Mouse (Mus musculus) heart, adult 2 months (tissue): ENCODE measurements at regions not wholly inside any gene's neighbourhood (a gene's known extent, or its start where the extent isn't known, plus 50 kb on each side); places are given as distances from the start of the nearest gene placed in this dataset.

Source experiments
- CTCF ChIP-seq: fragments of 200-600 bp; IDR thresholded peaks from 2 replicates; pipeline ENCODE4 v1.8.1; 2022; ENCODE audit warnings: antibody characterized with exemption, mild to moderate bottlenecking, moderate library complexity
- EP300 ChIP-seq: fragments of 200-500 bp; IDR thresholded peaks from 2 replicates; pipeline ENCODE4 v1.6.1; 2011; ENCODE audit warnings: low read depth, low read length, control low read depth; ENCODE audit not compliant: insufficient read depth
- POLR2A ChIP-seq: fragments of 200-500 bp; IDR thresholded peaks from 2 replicates; pipeline ENCODE4 v1.6.1; 2011; ENCODE audit warnings: mild to moderate bottlenecking, low read depth, low read length, control low read depth; ENCODE audit not compliant: insufficient read depth

- TF ChIP-seq EP300 (no peak), CTCF (no peak), POLR2A (no peak)
Observed at GRCm38 (mm10) chr3:51158449-51158848, 65.8 kb upstream of the Noct start.
